Mouse (Mus musculus): ENCODE measurements around the gene Tecpr2. TPM values are rescaled to one million over a fixed set of nuclear protein-coding genes. Genes with fewer than 3 reads are reported as not detected.
"Not testable (repeated sequence)": the region's sequence is repeated elsewhere in the genome, so short reads cannot be mapped to it uniquely, and the experiment has no call there.

Gene Tecpr2
- polyA plus RNA-seq, 1 experiment from 2014 or later, result 8.4 TPM

DNA sequence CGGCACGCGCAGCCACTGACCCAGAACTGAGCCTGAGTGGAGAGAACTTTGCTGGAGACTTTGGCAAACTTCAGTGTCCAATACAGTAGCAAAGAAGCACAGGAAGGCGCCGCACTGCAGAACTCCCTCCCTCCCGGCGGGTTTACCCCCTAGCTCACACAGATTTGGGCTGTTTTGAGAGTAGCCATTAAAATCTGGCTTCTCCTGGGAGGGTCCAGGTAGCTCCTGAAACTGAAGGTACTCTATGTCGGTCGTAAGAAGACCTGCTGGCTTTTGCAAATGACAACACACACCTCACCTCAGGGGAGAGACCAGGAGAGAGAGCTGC, 38.2 kb upstream of the Tecpr2 start:
- H3K9ac ChIP-seq, result peak overlapping the region; percentile 93
- 0 out of 2 replicates have a peak, but pooled peaks have one; percentile 11 for ATAC-seq (ENCODE audit: low FRiP score)
- peaks cover 10% of the 10 kb centered on the region for H3K36me3 ChIP-seq
- H3K27me3 ChIP-seq, result peaks cover 15% of the 10 kb centered on the region
- H3K4me3 ChIP-seq, result peak overlapping the region; percentile 96
- peaks cover 17% of the 10 kb centered on the region for H3K4me1 ChIP-seq
- H3K9me3 ChIP-seq (replicated peaks), result no peaks in the 10 kb centered on the region
- WGBS, result 17% methylated on average over 9 of the region's 9 CpGs
- H3K4me2 ChIP-seq (replicated peaks), result peak overlapping the region; percentile 71
- H3K27ac ChIP-seq, result no peak overlapping the region

DNA sequence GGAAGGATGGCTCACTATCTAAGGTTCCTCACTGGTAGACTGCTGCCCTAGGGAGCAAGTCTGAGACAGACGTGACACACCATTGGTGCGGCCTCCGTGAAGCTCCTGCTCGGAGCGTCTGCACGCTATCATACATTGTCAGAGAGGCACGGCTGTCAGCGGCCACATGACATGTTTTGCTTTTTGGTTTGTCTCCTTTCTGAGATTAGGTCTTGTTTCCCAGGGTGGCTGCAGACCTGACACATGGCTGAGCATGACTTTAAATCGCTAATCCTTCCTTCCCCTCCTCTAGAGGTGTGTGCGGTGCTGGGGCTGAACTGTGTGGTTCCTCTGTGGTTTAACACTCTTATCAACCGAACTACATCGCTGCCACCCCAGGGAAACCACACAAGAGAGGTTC, 37.6 kb upstream of the Tecpr2 start:
- Histone ChIP-seq H3K36me3 (peaks cover 12% of the 10 kb centered on the region), H3K9ac (no peak overlapping the region), H3K4me3 (peak overlapping the region; percentile 96; the same call in 1 of the 2 replicates), H3K4me1 (peaks cover 16% of the 10 kb centered on the region), H3K27ac (no peak overlapping the region), H3K9me3 (replicated peaks) (no peaks in the 10 kb centered on the region), H3K4me2 (replicated peaks) (peak overlapping the region; percentile 71), H3K27me3 (peaks cover 10% of the 10 kb centered on the region)
- 80% methylated on average over 12 of the region's 12 CpGs for WGBS
- no peak for ATAC-seq (ENCODE audit: low FRiP score)

- WGBS, result 92% methylated on average over 1 of the region's 1 CpGs
- no peaks in the 10 kb centered on the region for H3K9me3 ChIP-seq (replicated peaks)
- peaks cover 12% of the 10 kb centered on the region for H3K36me3 ChIP-seq
- no peak overlapping the region for H3K4me2 ChIP-seq (replicated peaks)
- peaks cover 13% of the 10 kb centered on the region for H3K4me1 ChIP-seq
- no peak overlapping the region for H3K9ac ChIP-seq
- H3K27me3 ChIP-seq, result peaks cover 5% of the 10 kb centered on the region
- H3K27ac ChIP-seq, result no peak overlapping the region
- no peak overlapping the region for H3K4me3 ChIP-seq
- ATAC-seq (ENCODE audit: low FRiP score), result no peak
Measured at GRCm38 (mm10) chr12:110851923-110852322, 37.1 kb upstream of the Tecpr2 start.

GRCm38 (mm10) chr12:110854786-110855737, 34.0 kb upstream of the Tecpr2 start:
- Histone ChIP-seq H3K4me2 (replicated peaks) (no peak overlapping the region), H3K9me3 (replicated peaks) (no peaks in the 10 kb centered on the region), H3K27me3 (no peaks in the 10 kb centered on the region), H3K9ac (no peak overlapping the region), H3K36me3 (peaks cover 15% of the 10 kb centered on the region), H3K4me3 (no peak overlapping the region), H3K27ac (no peak overlapping the region), H3K4me1 (peaks cover 13% of the 10 kb centered on the region)
- WGBS, result 85% methylated on average over 32 of the region's 32 CpGs
- ATAC-seq (ENCODE audit: low FRiP score), result no peak

GRCm38 (mm10) chr12:110857196-110857595, 31.9 kb upstream of the Tecpr2 start:
- 81% methylated on average over 7 of the region's 7 CpGs for WGBS
- H3K9ac ChIP-seq, result no peak overlapping the region

DNA sequence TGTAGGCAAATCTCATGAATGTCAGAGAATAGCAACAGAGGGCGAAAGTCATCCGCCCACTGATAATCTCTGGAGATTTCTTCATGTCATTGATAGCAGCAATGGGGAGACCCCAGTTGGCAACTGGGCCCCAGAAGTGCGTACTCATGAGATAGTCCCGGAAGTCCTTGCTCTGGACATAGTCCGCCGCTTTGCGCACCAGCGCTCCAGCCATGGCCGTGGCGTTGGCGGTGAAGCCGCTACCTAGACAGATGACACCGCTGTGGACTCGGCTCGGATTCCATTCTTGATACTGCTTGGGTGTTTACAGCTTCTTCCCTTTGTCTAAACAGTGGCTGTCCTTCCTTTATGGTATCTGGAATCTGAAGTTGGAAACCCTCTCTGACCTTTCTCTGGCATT, 30.4 kb upstream of the Tecpr2 start:
- WGBS, result 98% methylated on average over 15 of the region's 15 CpGs
- H3K9me3 ChIP-seq (replicated peaks); ATAC-seq (ENCODE audit: low FRiP score); H3K27me3 ChIP-seq; H3K4me2 ChIP-seq (replicated peaks); H3K4me3 ChIP-seq; H3K27ac ChIP-seq; H3K4me1 ChIP-seq; H3K9ac ChIP-seq: not testable (repeated sequence)
- peaks cover 27% of the 10 kb centered on the region for H3K36me3 ChIP-seq

More at GRCm38 (mm10) chr12:110857196-110857595, 31.9 kb upstream of the Tecpr2 start:
- H3K4me2 ChIP-seq (replicated peaks), result no peak overlapping the region
- no peaks in the 10 kb centered on the region for H3K9me3 ChIP-seq (replicated peaks)
- H3K4me3 ChIP-seq, result no peak overlapping the region
- no peaks in the 10 kb centered on the region for H3K27me3 ChIP-seq
- ATAC-seq (ENCODE audit: low FRiP score), result no peak
- peaks cover 22% of the 10 kb centered on the region for H3K36me3 ChIP-seq
- H3K27ac ChIP-seq, result no peak overlapping the region
- no peaks in the 10 kb centered on the region for H3K4me1 ChIP-seq

DNA sequence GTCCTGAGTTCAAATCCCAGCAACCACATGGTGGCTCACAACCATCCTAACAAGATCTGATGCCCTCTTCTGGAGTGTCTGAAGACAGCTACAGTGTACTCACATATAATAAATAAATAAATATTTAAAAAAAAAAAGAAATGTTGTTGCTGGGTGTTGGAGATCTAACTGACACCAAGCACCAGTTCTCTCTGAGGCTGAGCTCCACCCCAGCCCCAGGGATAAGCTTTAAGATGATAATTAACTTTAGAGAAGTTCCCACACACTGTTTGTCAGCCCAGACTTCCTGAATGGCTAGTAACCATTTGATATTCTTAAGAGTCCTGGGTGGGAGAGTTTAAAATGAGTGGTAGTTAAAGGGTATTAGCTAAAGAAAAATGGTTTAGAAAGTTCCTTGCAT, 28.8 kb upstream of the Tecpr2 start:
- Histone ChIP-seq H3K36me3 (peaks cover 25% of the 10 kb centered on the region), H3K27ac (no peak overlapping the region), H3K4me2 (replicated peaks) (no peak overlapping the region), H3K9ac (no peak overlapping the region), H3K9me3 (replicated peaks) (no peaks in the 10 kb centered on the region), H3K4me1 (no peaks in the 10 kb centered on the region), H3K27me3 (no peaks in the 10 kb centered on the region), H3K4me3 (no peak overlapping the region)
- ATAC-seq (ENCODE audit: low FRiP score), result no peak

GRCm38 (mm10) chr12:110861256-110861655, 27.8 kb upstream of the Tecpr2 start:
- no peak overlapping the region for H3K9ac ChIP-seq
- no peak overlapping the region for H3K4me2 ChIP-seq (replicated peaks)
- no peaks in the 10 kb centered on the region for H3K27me3 ChIP-seq
- H3K36me3 ChIP-seq, result peaks cover 17% of the 10 kb centered on the region
- no peaks in the 10 kb centered on the region for H3K4me1 ChIP-seq
- ATAC-seq (ENCODE audit: low FRiP score), result no peak
- no peak overlapping the region for H3K4me3 ChIP-seq
- H3K9me3 ChIP-seq (replicated peaks), result no peaks in the 10 kb centered on the region
- no peak overlapping the region for H3K27ac ChIP-seq
- WGBS, result 62% methylated on average over 7 of the region's 7 CpGs

GRCm38 (mm10) chr12:110864008-110864407, 25.1 kb upstream of the Tecpr2 start:
- Histone ChIP-seq H3K4me2 (replicated peaks) (no peak overlapping the region), H3K4me1 (no peaks in the 10 kb centered on the region), H3K36me3 (peaks cover 34% of the 10 kb centered on the region), H3K27me3 (no peaks in the 10 kb centered on the region), H3K27ac (no peak overlapping the region), H3K4me3 (no peak overlapping the region), H3K9me3 (replicated peaks) (no peaks in the 10 kb centered on the region), H3K9ac (no peak overlapping the region)
- ATAC-seq (ENCODE audit: low FRiP score), result no peak
- 95% methylated on average over 6 of the region's 6 CpGs for WGBS

GRCm38 (mm10) chr12:110865571-110865970, 23.5 kb upstream of the Tecpr2 start:
- H3K9me3 ChIP-seq (replicated peaks), result no peaks in the 10 kb centered on the region
- ATAC-seq (ENCODE audit: low FRiP score), result no peak
- no peak overlapping the region; the same call in 1 of the 2 replicates for H3K9ac ChIP-seq
- no peaks in the 10 kb centered on the region for H3K27me3 ChIP-seq
- no peak overlapping the region for H3K4me3 ChIP-seq
- no peak overlapping the region for H3K27ac ChIP-seq
- H3K4me1 ChIP-seq, result no peaks in the 10 kb centered on the region
- H3K4me2 ChIP-seq (replicated peaks), result no peak overlapping the region
- peaks cover 43% of the 10 kb centered on the region for H3K36me3 ChIP-seq
- WGBS, result 37% methylated on average over 6 of the region's 6 CpGs

- no peaks in the 10 kb centered on the region for H3K9me3 ChIP-seq (replicated peaks)
- H3K27me3 ChIP-seq, result no peaks in the 10 kb centered on the region
- no peak for ATAC-seq (ENCODE audit: low FRiP score)
- WGBS, result 80% methylated on average over 10 of the region's 10 CpGs
- H3K27ac ChIP-seq, result no peak overlapping the region
- H3K36me3 ChIP-seq, result peaks cover 43% of the 10 kb centered on the region
- no peak overlapping the region for H3K4me3 ChIP-seq
- no peaks in the 10 kb centered on the region for H3K4me1 ChIP-seq
- no peak overlapping the region; the same call in 1 of the 2 replicates for H3K9ac ChIP-seq
- H3K4me2 ChIP-seq (replicated peaks), result no peak overlapping the region
Measured at GRCm38 (mm10) chr12:110865989-110866388, 23.1 kb upstream of the Tecpr2 start.

- Histone ChIP-seq H3K4me1 (no peaks in the 10 kb centered on the region), H3K9ac (no peak overlapping the region), H3K4me2 (replicated peaks) (no peak overlapping the region), H3K27me3 (no peaks in the 10 kb centered on the region), H3K27ac (no peak overlapping the region), H3K36me3 (peaks cover 61% of the 10 kb centered on the region), H3K4me3 (no peak overlapping the region), H3K9me3 (replicated peaks) (no peaks in the 10 kb centered on the region)
- ATAC-seq (ENCODE audit: low FRiP score), result no peak
- 93% methylated on average over 4 of the region's 4 CpGs for WGBS
Measured at GRCm38 (mm10) chr12:110870107-110870506, 19.0 kb upstream of the Tecpr2 start.

DNA sequence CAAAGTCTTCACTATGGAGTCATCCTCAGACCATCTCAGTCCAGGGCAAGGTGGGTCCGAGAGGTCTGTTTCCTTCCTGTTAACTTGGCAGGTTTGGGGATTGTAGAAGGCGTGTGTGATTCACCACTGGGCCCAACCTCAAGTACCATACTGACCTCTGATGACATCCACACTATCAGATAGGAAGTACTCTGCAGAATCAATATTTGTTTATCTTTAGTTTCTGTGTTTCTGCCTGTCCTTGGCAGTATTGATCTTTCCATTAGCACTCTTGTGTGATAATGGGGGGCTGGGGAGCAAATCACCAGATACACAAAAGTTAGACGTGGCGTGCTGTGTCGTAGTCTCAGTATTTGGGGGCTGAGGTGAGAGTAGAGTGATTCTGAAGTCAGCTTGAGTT, 17.8 kb upstream of the Tecpr2 start:
- Histone ChIP-seq H3K27ac (no peak overlapping the region), H3K9me3 (replicated peaks) (no peaks in the 10 kb centered on the region), H3K36me3 (peaks cover 72% of the 10 kb centered on the region), H3K27me3 (no peaks in the 10 kb centered on the region), H3K4me1 (no peaks in the 10 kb centered on the region), H3K4me3 (no peak overlapping the region), H3K9ac (no peak overlapping the region), H3K4me2 (replicated peaks) (no peak overlapping the region)
- no peak for ATAC-seq (ENCODE audit: low FRiP score)
- WGBS, result 93% methylated on average over 5 of the region's 5 CpGs
